Mouse (Mus musculus): ENCODE data around the gene Bmyc. TPM values are rescaled to one million over a fixed set of nuclear protein-coding genes. Genes with fewer than 3 reads are reported as not detected.
"Not testable (repeated sequence)": the region's sequence is repeated elsewhere in the genome, so short reads cannot be mapped to it uniquely, and the experiment has no call there.

Bmyc gene
- total RNA-seq (2021): 10 to 100 TPM; 18.3 to 20.4 TPM
- long read RNA-seq, experiment 1, transcript Bmyc-201 (1 exons, 983 nt): major isoform, 19 of 19 reads
- long read RNA-seq, experiment 1, partial matches to known transcripts: 0 of 19 reads
- long read RNA-seq, experiment 1, other reads (novel, unspliced or antisense): 0 of 19 reads
- long read RNA-seq, experiment 2, transcript Bmyc-201 (1 exons, 983 nt): major isoform, 22 of 22 reads
- long read RNA-seq, experiment 2, partial matches to known transcripts: 0 of 22 reads
- long read RNA-seq, experiment 2, other reads (novel, unspliced or antisense): 0 of 22 reads

DNA sequence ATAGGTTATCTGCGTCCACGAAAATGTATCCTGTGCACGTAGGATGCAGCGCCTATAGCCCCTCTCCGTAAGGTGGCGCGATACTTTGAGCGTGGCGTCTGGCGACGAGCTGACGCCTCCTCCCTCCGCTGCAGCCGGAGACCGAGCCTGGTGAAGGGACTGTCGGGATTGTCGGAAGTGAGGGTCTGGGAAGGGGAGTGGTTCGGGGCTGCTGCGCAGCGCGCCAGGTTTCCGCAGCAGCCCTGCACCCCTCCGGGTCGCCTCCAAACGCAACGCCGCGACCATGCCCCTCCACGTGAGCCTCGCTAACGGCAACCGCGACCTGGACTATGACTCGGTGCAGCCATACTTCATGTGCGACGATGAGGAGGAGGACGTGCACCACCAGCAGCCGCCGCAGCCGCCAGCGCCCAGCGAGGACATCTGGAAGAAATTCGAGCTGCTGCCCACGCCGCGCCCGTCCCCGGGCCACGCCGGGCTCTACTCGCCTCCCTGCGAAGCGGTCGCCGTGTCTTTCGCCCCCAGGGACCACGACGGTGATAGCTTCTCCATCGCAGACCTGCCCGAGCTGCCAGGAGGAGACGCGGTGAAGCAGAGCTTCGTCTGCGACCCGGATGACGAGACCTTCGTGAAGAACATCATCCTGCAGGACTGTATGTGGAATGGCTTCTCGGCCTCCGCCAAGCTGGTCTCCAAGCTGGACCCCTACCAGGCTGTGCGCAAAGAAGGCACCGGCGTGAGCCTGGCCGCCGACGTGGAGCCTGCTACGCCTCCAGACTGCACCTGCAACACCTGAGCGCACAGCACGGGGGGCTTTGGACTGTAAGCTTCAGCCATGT lies at the start of gene Bmyc:
Gene Bmyc, plus strand, starts transcription at position 97 of the 839 bp plus-strand sequence.
- peak; percentile 65 for DNase-seq

DNA sequence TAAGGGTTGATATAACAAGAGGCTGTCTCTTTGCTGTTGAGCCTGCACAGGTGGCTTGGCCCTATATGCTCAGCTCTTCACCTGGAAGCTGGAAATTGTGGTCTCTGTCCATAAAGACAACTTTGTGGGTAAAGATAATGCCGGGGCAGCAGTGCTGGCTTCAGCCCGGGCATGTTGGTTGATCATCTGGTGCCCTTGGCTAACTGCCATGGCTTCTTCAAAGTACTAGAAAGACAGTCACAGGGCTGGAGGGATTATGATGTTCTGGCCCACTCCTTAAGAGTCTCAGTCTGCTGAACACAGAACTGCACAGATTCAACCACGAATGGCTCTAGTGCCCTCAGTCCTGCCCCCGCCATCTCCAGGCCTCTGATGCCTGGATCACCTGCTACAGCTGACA lies 49.3 kb upstream of the Bmyc start:
- DNase-seq: no peak

DNA sequence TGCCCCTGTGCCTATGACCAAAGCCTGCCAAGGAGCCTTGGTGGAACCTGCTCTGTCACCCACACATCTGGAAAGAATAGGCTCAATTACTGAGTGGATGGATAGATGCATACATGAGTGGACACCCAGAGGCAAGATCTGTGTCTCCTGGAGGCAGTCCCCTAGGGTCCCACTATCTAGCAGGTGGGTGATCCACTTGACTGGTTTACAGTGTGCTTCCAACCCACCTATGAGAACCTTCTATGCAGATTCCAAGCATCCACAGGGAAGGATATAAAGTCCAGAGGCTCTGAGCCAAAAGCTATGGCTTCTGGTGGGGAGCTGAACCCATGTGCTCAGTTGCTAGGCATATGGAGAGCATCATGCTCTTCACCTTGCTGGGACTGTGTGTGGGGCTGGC lies 48.9 kb upstream of the Bmyc start, which contains the start of gene Lcn5:
Gene Lcn5, plus strand, starts transcription at position 301 of the 400 bp plus-strand sequence.
- no peak for DNase-seq

DNA sequence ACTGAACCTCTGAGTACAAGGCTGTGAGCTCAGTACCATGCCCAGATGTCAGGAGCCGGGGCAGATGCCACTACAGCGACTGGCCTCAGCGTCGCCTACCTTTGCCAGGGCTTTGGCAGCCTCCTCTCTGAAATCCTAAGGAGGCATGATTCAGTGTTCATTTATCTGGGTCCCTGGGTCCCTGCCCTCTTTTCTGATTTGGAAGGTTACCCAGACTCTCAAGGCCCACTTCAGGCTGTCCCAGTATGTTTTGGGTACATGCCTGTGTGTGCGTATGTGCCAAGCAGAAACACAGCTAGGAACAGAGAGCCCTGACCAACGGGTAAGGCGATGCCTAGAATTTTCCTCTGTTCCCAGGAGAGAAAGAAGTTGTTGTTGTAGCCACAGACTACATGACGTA lies 46.3 kb upstream of the Bmyc start:
- DNase-seq: no peak

DNA sequence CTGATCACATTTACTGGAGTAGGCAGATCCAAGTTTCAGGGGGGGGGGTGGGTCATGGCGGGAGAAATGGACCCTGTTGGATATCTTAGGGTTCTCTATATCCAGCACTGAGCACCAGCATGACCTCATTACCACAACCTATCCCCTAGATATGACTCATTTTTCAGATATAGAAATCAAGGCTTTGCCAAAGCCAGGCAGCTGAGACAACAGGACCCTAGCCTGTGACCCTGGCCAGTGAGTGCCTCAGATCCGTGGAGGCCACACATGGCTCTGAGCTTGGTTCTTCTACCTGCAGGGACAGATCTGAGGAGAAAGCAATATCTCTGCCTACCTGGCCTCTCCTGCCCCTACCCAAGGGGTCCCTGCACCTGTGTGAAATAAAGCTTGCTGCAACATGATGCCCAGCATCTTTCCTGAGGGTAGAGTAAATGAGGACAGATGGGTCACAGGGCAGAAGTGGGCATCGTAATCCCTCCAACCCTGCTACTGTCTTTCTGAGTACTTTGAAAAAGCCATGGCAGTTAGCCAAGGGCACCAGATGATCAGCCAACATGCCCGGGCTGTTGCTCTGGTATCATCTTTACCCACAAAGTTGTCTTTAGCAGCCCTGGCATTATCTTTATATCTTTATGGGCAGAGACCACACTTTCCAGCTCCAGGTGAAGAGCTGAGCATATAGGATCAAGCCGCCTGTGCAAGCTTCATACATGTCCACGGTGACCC lies 45.1 kb upstream of the Bmyc start:
- no peak for DNase-seq

DNA sequence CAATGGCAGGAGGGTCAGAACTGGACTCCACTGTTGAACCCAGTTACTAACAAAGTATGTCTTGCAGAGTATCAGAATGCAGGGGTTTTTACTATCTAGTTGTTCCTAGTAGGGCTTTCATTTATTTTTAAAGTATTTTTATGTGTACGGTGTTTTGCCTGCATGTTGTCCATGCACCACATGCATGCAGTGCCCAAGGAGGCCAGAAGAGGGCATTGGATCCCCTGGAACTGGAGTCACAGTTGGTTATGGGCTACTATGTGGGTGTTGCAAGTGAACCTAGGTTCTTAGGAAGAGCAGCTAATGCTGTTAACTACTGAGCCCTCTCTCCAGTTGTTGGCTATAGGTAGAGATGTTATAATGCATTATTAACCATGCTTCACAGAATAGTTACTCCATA lies 43.0 kb upstream of the Bmyc start:
- peak; percentile 60 for DNase-seq

DNA sequence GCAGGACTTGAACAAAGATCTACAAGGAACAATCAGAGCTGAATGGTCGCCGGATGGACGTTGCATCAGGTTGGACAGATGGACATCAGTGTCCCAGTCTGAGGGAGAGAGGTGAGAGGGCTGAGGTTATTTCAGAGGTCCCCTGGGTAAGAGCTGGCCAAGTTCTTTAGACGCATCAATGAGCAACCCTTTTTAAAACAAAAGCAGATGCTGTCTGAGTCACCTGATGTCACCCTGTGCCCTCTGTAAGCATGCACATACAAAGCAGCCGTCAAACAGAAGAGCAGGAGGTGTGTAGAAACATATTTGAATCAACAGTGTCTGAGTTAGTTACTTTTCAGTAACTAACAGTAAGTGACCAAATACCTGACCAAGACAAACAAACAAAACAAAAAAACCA lies 42.4 kb upstream of the Bmyc start:
- DNase-seq: no peak

DNA sequence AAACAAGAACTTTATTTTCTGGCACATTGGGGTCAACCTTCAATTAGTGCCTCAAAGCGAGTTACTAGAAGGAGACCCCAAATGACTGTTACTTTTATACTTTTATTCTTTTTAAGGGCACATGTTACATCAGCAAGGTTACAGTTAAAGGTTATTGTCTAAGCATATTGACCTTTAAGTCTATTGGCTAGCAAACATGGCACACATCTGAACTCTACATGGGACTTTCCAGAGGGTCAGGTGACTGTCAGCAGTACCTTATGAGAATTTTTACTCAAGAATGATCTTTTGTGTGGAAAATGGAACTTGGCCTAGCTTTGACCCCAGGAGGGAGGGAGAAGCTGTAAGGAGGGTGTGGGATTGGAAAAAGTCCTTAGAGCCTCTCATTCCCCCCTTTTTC lies 40.0 kb upstream of the Bmyc start:
- no peak for DNase-seq

DNA sequence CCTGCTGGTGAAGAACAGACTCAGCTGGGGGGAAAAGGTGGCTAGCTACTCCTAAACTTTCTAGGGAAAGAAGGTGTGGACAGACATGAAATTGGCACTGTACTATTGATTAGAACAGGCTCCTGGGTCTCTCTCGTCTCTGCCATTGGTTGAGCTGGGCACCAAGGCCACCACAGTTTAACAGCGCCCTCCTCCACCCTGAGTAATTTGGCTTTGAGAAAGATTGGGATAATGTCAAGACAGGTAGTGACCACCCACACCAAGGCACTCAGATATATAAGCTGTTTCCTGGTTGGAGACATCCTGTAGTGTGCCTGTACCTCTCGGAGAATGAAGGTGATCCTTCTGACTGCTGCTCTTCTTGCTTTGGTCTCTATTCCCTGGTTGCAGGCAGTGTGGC lies 30.1 kb upstream of the Bmyc start, which contains the start of gene Lcn6:
Gene Lcn6, plus strand, starts transcription at position 301 of the 400 bp plus-strand sequence.
- DNase-seq: no peak

DNA sequence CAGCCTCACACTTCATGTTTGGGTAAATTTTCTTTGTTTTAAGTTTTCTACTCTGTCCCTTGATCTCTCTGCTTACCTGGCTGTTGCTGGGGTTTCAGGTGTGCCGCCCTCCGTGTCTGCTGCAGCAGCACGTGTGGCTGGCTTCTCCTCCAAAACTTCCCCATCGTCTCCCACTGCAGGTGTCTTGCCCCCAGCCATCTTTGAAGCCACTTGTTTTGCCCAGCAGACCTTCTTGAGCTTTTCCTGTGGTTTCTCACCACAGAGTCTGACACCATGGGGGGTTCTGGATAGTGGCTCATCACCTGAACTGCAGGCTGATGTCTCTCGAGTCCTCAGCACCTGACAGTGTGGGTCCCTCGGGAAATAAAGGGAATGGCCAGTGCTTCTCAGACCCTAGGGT lies 27.0 kb upstream of the Bmyc start:
- no peak for DNase-seq

DNA sequence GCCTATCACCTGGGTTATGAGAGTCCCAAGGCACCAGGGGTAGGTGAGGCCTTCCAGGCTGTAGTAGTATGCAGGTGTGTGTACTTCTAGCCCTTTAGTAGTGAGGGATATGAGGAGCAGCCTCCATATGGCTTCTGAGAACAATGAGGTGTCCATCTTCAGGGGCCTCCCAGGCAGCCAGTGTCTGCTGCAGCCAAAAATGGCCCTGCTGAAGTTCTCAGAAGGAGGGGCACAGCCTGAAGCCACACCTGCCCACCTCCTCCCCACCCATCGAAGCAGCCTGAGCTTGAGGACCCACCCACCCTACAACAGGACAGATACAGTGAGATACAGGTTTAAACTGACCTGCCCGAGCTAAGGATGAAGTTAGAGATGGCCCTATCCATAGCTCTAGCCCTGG lies 24.1 kb upstream of the Bmyc start, which contains the start of gene Lcn10:
Gene Lcn10, plus strand, starts transcription at position 301 of the 400 bp plus-strand sequence.
- DNase-seq: no peak

DNA sequence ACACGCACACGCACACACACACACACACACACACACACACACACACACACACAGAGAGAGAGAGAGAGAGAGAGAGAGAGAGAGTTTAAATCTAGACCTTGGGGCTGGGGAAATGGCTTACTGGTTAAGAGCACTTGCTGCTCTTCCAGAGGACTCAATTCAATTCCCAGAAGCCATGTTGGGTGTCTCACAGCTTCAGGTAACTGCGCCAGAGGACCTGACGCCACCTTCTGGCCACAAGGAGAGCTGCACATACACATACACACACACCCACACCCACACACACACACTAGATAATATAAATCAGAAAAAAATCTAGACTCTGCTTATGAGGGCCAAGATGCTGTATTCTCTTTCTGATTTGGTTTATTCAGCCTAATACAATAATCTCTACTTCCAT lies 19.6 kb upstream of the Bmyc start:
- DNase-seq: no peak

DNA sequence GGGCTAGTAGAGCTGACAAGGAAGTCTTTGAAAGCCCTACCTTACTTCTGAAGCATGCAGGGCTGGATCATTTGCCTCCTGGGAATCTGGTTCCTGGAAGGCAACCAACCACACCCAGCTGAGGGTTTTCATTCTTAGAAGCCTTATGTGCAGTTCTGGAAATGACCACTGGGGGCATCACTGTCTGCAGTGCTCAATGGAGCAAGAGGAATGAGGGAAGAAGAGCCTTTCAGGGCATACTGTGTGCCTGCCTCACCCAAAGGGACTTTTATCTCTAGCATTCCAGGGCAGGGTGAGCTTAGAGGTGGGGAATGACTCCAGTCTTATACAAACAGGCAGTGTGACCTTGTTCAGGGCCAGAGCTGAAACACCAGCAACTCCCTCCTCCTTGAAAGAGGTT lies 11.9 kb upstream of the Bmyc start:
- DNase-seq: peak; percentile 80

DNA sequence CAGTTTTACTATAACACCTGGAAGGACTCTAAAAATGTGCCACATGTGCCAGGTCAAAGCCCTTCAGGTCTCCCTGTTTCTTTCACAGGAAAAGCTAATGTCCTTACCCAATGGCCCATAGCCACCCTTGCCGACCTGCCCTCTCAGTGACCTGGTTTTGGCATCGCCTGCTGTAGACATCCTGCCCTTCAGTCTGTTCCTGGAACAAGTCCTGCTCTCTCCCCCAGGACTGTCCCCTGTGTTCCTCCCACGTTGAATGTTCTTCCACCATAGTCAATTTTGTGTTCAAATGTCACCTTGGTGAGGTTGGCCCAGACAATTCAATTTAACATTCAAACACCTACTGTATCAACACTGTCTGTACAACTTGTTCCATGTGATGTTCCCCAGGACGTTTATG lies 9.6 kb upstream of the Bmyc start:
- no peak for DNase-seq

DNA sequence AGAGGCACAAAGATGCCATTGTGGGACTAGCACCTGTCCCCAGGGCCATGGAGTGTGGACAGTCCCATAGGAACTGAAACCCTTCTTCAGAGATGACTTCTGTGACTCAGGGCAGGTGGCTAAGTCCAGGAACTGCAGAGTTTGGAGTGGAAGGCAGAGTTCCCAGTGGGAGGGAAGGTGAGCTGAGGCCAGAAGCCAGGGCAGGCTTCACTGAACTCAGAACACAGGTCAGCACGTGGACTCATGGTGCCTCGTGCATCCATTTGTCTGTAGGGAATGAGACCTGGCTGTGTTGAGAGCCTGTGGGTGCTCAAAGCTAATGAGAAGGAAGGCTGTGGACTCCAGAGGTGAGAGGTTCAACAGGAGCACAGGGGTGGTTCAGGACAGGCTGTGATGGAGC lies 7.8 kb upstream of the Bmyc start:
- DNase-seq: no peak

DNA sequence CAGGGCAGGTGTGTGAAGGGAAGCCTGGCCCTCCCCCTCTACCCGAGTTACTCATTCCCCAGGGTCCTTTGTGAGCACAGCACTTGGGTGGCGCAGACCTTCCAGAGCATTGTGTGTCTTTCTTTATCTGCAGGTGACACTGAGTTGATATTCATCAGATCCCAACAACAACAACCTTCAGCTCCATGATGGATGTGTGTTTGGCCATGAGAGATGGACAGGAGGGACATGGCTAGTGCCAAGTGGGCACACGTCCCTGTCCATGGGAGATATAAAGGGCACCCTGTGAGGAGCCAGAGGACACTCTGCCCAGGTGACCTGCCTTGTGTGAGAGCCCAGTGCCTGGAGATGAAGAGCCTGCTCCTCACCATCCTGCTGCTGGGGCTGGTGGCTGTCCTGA lies 6.8 kb upstream of the Bmyc start, which contains the start of gene Obp2a:
Gene Obp2a, plus strand, starts transcription at position 301 of the 400 bp plus-strand sequence.
- DNase-seq: not testable (repeated sequence)

DNA sequence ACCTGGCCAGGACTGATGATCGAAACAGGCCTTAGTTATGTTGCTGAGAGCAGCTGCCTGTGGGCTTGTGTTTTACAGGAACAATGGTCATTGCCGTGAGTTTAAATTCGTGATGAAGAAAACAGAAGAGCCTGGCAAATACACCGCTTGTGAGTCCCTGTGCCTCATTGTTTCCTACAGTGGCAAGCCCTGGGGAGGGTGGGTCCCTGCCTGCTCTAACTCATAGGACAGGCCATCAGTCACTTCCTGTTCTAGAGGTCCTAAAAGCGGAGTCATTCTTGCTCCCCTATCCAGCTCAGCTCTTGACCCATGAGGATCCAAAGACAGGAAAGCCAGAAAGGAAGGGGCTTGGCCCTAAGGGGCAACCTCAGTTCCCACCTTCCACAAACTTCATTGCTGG lies 5.5 kb upstream of the Bmyc start:
- no peak for DNase-seq

DNA sequence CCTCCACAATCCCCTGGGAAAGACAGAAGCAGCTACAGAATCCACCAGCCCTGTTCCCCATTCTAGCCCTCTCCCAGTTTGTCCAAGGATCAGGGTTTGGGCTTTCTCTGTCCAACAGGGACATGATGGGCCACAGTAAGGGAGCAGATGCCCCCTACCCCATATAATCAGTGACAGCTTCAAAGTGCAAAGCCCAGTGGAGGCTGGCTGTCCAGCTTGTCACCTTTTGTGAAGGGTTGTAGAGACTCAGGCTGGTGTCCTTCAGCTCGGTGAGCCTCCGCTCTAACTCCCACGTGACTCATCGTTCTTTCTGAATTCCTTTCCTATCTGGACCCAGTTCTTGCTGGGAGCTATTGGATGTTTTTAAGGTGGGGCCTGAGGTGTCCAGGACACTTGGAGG lies 2.8 kb upstream of the Bmyc start:
- no peak for DNase-seq

DNA sequence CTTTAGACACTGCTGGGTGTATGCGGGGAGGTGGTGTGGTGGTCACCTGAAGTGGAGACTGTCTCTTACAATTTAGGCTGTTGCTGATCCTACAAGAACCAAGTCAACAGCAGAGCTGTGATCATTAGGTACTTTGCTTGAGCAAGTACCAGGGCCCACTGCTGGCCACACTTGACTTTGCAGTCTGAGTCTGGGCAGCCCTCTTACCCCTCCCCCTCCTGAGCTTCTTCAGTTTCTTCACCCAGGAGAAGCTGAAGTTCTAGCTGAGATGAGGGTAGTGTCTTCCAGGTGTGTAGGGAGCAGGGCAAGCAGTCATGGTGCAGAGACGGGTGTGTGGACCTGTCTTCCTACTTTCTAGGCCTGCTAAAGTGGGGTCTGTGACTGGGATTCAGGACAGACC lies 1.6 kb downstream of the Bmyc start:
- peak; percentile 22 for DNase-seq

DNA sequence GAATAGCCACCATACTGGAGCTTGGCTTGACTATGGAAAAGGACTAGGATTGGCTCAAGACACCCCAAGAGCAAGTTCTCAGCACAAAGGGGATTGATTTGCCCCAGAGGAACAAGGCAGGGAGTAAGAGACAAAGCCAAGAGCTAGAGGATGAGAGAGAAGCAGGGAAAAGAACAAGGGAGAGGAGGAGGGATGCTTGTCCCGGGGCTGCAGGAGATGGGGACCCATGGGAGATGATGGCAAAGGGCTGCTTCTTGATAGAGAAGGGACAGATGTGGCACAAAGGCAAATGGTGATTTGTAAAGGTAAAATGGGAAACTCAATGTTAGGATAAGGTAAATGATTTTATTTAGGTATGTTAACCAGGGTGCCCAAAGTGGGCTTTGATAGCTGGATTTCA lies 2.5 kb downstream of the Bmyc start:
- DNase-seq: not testable (repeated sequence)

DNA sequence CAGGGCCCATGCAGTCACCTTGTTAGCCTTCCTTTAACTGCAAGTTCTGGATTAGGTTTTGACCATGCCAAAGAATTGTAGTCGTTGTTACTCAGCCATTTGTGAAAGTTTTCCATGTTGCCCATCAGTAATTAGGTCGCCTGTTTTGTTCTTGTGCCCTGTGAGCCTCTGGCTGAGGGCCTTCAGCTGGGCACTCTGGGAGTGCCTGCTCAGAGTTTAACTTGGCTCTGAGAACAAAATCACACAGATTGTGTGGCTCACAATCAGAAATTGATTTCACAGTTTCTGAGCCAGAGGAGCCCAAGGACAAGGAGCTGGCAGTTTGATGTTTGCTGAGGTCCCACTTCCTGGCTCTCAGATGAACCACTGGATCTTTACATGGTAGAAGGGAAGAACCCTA lies 3.3 kb downstream of the Bmyc start:
- not testable (repeated sequence) for DNase-seq

DNA sequence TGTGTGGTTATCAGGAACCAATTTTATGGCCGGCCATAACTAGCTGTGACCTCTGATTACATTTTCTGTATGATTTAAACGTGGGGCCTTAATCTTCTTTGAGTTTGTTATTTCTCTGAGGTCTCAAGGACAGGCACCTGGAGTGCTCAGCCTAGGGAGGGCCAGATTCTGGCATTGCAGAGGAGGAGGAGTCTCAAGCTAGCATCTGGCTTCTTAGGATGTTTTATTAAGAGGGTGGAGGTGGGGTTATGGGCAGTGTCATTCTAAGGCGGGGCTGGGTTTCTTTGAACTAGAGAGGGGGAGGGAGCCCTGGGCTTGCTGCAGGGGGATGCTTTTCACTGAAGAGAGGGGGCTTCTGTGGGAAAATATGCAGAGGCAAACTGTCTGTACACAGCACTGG lies 5.1 kb downstream of the Bmyc start:
- not testable (repeated sequence) for DNase-seq

DNA sequence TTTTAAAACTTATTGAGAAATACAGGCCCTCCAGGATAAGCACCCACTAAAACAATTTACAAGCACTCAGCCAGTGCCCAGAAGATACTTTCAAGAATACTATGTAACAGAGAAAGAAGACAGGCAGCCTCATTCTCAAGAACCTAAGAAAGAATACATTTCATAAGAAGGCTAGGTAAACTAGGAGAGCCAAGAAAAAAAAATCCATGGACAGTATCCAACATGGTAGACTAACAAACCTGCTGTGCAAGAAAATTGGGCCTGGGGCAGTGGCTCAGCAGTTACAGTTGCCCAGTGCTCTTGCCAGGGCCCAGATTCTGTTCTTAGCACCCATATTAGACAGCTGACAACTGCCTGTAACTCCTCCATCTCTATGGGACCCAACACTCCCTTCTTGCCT lies 10.7 kb downstream of the Bmyc start:
- no peak for DNase-seq
